Mouse (Mus musculus): ENCODE data around the gene Eef1a2. TPM values are rescaled to one million over a fixed set of nuclear protein-coding genes. Genes with fewer than 3 reads are reported as not detected.
A peak's percentile ranks its signal among the peaks of the same experiment; 100 is the strongest.
"Not testable (repeated sequence)": the region's sequence is repeated elsewhere in the genome, so short reads cannot be mapped to it uniquely, and the experiment has no call there.

Gene Eef1a2
- polyA plus RNA-seq (2015; fragmentation: Nextera tagmentation; extraction: Ambion mirVana) = not detected in 2 replicates

DNA sequence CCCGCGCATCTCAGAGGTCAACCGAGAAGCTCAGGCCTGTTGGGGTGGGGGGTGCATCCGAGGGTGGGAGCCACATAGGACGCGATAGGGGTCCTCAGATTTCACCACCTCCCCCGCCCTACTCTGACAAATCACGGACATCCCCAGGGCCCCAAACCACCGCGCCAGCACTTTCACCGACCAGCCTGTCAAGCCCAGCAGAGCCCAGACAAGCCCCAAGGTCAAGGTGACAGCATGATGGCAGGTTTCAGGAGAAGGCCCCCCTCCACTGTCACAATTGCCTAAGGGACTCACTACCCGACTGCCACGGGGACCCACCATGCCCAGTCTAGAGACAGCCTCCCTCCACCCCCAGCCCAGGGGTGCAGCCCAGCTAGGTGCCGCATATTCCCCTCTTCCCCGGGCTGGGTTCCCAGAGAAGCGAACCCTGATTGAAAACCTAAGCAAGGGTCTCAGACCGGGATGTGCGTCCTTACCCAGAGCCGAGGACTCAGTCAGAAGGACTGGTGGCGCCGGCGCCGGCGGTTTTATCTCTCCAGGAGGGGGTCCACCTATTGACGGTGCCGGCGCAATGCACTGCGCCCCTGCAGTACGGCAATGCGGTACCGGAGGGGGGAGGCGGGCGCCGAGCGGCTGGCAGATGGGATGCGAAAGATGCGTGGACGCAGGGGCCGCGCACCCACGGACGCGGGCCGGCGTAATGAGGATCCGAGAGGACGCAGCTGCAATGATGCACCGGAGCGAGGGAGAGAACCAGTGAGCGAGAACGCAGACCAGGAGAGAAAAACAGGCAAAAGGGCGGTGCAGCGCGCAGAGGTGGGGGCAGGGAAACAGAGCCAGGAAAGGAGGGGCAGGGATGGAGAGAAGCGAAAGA, at the start of gene Eef1a2:
Gene Eef1a2, minus strand, starts transcription at position 767 of the 874 bp plus-strand sequence.
- no peak for DNase-seq (ENCODE audit: low spot score)

DNA sequence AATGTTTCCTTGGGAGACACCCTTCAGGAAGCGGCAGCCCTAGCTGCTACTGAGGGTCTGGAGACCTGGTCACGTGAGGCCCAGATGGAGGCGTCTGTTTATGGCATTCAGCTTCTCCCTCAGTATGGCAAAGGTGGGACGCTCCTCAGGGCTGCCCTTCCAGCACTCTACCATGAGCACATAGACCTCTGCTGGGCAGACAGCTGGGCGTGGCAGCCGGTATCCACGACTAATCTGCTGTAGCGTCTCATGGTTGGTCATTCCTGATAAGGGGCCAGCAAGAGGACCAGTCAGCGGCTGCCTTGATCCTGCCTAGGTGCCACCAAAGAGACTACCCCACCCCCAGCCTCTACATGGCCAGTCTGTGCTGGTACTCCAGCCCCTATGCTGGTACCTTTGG, 49.3 kb upstream of the Eef1a2 start:
- DNase-seq (ENCODE audit: low spot score) = no peak

DNA sequence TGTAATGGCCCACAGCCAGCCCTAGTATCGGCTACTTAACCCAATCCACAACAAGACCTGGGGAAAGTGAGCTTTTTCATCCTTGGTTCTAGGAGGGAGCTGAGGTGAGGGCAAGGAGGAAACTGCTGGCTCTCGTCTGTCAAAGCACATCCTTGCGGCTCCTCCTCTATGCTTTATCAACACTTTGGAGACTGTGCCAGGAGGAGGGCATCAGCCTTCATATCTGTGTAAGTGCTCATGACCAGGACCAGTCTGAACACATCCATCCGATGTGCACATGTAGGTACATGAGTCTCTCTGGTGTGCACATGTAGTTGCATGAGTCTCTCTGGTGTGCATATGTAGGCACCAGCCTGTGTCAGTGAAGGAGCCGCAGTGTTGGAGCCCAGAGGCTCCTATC, 48.9 kb upstream of the Eef1a2 start:
- no peak for DNase-seq (ENCODE audit: low spot score)

DNA sequence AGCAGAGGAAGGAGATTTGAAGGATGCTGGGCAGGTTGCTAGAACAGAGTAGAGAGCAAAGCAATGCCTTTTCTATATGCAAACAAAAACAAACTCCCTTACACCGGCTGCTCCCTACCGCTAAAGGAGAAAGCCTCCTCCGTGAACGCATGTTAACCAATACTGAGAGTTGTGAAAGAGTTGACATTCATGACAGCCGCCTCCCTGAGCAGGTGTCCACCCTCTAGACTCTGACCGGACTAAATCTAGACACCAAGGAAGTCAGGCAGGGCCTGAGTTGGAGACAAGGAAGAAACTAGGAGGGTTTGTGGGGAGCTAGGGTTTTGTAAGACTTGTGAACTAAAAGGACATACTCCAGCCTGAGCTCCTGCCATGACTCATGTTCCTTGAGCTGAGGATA, 46.1 kb upstream of the Eef1a2 start:
- no peak for DNase-seq (ENCODE audit: low spot score)

DNA sequence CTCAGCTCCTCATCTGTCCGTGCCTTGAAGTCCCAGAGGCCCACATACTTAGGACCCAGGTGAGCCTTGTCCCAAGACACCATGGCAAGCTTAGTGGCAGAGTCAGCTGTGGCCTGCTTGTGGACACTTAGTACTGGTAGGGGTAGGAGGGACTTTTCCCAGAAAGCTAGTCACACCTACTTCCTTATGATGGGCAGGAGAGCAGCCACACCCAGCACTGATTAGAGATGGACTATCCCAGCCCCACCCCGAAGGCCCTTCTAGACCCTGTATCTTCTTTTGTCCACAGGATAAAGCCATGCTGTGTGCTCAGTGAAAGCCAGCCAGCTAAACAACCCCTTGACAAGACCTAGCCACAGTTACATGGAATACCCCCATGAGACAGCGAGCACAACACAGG, 45.6 kb upstream of the Eef1a2 start, which contains the start of gene Ptk6:
Gene Ptk6, minus strand, starts transcription at position 368 of the 400 bp plus-strand sequence.
- DNase-seq (ENCODE audit: low spot score) = no peak

DNA sequence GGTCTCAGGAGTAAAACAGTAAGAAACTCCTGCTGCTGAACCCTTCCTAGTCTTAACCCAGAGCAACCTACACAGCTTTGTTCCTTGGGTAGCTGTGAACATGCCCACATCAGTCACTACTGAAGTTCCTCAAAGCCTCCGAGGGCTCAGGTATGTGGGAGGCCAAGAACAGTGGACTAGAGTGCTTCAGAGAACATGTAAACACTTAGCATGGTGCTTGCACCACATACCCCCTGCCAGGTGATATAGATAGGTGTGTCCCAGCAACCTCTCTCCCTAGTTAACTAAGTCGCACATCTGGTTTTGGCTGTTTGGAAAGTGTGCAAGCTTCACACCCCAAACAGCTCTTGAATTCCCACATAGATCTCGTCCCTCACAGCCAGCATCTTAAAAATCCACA, 44.8 kb upstream of the Eef1a2 start:
- no peak for DNase-seq (ENCODE audit: low spot score)

DNA sequence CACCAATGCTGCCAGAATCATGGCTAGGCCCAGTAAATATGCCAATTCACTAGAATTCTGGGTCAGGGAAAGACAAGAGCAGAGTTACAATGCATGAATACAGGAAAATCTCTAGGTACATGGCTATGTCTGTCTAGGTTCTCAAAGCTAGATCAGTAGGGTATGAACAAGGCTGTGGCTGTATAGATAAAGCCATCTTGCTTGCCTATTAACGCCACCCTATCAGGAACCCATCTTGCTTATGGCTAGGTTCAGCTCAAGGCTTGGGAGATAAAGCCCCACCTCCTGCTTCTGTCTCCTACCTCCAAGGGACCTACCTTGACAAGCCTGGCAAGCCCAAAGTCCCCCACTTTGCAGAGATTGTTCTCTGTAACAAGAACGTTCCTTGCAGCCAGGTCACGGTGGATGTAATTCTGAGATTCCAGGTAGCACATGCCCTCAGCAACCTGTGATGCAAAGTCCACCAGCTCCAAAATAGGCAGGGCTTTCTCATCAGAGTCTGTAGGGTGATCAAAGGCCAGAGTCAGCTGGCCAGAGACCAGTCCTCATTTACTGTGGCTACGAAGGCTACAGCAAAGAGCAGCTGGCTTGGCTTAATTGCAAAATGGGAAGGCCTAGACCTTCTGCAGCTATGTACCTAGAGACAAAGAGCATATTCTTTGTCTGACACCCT, 40.0 kb upstream of the Eef1a2 start:
- DNase-seq (ENCODE audit: low spot score) = no peak

DNA sequence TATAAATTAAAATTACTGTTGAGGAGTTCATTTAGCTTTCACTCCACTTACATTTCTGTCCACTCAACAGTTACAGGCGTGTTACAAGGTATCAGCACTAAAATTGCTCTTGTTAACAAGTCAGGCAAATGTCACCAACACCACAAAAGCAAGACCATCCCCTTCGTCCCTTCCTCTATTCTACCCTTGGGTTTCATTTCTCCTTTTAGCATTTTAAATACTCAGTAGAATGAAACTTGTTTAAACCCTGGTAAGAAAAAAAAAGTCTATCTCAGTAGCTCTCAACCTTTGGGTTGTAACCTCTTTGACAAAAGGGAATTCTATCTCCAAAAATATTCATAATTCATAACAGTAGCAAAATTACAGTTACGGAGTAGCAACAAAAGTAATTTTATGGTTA, 36.2 kb upstream of the Eef1a2 start:
- DNase-seq (ENCODE audit: low spot score) = no peak

DNA sequence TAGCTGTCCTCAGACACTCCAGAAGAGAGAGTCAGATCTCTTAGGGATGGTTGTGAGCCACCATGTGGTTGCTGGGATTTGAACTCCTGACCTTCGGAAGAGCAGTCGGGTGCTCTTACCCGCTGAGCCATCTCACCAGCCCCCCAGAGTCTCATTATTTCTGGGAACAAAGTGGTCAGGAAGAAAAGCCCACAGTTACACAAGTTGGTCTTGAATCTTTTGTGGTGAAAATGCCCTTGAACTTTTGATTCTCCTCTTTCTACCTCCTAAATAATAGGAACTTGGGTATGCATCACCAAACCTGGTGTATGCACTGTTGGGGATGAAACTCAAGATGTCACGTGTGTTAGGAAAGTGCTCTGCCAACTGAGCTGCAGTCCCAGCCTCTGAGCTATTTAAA, 35.1 kb upstream of the Eef1a2 start:
- DNase-seq (ENCODE audit: low spot score) = no peak

DNA sequence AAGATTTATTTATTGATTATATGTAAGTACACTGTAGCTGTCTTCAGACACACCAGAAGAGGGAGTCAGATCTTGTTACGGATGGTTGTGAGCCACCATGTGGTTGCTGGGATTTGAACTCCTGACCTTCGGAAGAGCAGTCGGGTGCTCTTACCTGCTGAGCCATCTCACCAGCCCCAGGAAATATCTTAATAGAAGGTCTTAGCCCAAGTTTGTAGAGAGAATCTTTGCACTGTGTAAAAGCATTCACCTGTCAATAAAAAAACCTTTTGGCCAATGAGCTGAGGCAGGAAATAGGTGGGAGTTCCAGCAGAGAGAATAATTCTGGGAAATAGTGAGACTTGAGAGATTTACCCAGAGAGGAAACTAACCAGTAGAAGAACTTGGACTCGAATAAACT, 34.6 kb upstream of the Eef1a2 start:
- not testable (repeated sequence) for DNase-seq (ENCODE audit: low spot score)

DNA sequence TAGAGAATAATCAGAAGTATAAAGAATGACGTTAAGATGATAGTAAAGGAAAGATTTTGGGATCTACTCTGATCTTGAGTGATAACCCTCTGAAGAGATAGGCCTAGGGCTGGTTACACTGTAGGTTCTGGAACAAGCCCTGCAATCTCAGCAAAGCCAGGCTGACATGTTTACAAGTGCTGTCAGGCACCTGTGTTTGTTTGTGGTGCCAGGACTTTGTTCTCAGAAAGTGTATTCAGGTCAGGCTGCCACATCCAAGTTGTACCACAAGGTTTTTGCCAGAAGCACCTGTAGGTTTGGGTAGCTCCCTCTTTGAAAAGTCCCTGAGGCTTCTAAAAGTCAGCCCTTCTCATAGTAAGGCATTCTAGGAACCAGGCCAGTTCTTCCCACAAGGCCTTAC, 32.5 kb upstream of the Eef1a2 start:
- peak; percentile 44 for DNase-seq (ENCODE audit: low spot score)

DNA sequence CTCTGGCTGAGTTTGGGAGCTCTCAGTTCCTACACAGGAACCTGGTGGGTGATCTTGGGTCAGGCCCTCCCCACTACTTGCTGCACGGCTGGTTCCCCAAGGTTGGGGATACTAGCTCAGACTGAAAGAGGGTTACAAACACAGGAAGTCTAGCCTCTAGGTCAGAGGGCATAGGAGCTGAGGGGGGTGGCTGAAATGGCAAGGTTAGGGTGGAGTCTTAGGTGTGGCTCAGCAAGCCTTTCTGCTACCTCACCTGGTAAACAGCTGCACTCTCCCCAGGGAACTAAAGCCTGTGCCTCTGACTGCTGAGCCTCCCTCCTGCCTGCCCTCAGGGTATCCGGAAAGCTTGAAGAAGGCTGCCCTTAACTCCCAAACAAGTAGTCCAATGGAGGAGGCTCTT, 31.9 kb upstream of the Eef1a2 start:
- peak; percentile 17 for DNase-seq (ENCODE audit: low spot score)

DNA sequence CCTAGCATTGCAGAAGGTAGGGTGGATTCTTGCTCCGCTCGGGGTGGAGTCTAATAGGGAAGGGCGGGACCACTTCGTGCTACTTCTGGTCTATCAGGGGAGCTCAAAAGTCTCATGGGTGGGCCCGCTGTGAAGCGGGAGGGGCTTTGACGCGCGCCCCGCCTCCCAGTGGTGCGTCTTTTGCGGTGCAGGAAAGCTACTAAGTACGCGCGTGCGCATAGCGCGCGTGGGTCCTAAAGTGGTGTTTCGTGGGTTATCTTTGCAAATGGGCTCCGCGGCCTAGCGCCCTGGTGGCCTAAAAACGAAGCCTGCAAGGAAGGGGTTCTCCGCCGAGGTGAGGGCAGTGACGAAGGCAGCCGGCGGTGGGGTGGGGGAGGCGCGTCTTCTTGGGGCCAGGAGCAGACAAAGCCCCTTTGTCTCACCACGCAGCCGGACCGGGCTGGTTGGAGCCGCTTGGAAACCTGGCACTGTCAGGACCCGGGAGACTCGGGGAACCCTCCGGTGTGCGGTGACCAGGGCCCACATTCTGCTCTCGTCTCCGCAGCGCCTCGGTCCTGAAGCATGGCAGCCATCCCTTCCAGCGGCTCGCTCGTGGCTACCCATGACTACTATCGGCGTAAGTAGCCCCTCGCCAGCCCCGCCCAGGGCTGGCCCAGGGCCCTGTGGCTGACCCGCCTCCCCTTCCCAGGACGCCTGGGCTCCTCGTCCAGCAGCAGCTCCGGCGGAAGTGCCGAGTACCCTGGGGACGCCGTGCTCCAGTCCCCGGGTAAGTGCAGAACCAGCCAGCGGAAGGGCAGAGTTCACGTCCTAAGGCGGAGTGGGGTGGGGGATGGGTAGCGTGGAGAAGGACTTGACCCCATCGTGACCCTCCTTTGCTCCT, 30.5 kb upstream of the Eef1a2 start, which contains the start of gene Ppdpf:
Gene Ppdpf, plus strand, starts transcription at position 127 of the 880 bp plus-strand sequence.
- DNase-seq (ENCODE audit: low spot score) = peak; percentile 96

DNA sequence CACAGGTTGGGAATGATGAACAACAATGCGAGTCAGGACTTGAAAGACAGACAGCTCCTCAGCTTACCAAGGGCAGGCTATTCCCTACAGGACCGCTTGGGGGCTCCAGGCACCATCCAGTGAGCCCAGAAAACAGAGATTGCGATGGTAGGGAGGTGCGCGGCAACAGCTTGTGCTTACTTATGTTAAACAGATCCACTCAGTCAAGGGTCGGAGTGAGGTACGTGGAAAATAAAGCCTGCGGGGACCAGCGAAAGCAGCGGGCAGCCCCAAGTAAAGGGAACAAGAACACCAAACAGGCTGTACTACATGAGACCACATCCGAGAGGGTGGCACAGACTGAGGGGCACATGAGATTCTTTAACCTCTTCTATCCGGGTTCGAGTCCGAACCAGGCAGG, 29.8 kb upstream of the Eef1a2 start:
- peak; percentile 87 for DNase-seq (ENCODE audit: low spot score)

DNA sequence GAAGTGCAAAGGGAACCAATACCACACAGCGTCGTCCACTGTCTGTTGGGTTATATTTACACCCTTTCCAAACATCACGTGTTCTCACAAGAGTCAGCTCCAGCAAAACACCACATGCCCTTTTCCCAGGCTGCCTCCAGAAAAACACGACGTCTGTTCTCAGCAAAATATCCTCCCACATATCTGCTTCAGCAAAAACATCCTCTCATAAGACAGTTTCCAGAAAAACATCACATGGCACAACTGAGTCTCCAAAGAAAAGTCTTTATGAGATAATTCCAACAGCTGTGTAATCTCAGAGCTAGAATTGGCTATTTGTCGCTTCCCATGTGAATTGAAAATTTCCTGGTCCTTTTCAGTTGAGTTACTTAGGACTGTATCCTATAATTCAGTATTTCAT, 24.1 kb upstream of the Eef1a2 start:
- no peak for DNase-seq (ENCODE audit: low spot score)

DNA sequence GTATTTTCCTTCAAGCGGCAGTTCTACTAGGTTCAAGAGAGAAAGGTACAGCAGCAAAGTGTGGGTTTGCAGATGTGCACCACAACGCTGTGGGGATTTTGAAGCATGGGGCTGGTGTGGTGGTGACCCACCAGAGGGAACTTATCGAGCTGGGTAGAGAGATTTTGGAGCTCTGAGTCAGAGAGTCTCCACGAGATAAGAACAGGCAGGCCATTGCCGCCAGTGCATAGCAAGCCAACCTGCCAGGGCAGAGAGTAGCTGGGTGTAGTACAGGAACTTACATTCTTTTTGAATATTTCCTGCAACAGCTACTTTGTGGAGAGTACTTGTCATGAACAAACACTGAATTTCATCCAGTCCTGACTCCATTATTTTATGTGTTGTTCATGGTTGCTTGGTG, 21.7 kb upstream of the Eef1a2 start:
- DNase-seq (ENCODE audit: low spot score) = no peak

DNA sequence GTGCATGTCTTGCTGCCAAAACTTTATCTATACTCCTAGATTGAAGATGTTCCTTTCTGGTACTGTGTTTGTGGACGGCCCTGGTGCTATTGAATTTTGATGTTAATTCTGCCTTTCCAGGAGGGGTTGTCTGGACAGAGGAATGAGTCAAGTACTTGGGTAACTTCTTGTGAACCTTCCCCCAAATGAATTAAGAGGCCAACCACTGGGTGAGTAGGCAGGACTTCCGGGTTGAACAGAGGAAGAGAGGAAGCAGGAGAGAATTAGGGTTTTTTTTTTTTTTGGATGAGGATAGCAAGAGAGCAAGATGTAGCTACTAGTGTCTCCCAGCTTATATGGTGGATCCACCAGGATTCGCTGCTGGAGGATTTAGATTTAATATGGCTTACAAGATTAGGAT, 21.2 kb upstream of the Eef1a2 start:
- no peak for DNase-seq (ENCODE audit: low spot score)

DNA sequence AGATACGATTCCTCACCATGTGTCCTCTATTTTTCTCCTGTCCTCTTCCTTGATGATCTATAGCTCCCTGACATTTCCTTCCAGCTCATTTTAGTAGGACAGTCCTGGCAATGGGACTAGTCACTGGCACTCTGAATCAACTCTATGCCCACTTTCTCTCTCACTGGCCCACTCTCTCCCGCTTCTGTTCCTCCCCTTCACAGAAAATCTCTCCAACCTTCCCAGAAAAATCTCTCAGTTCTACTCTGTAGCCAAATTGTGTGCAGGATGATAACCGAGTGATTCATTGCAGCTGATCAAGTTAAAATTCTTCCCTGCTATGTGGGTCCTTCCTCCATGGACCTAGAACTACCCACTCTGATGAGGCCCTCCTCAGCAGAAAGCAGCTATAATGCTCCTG, 17.8 kb upstream of the Eef1a2 start:
- no peak for DNase-seq (ENCODE audit: low spot score)

DNA sequence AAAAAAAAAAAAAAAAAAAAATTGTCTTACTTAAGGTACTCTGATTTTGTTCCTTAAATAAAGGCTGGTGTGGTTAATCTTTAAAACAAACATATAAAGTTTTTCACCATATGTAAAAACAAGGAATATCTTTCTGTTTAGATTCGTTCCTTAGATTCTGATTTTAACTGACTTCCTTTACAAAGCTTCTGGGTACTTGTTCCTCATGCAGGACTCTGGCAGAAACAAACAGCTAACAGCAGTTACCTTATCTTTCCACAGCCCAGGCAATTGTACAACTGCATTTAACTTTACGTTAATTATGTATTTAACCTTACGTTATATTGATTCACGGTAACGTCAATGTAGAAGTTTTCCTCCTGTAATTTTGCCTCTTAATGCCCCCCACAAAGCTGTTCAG, 9.7 kb upstream of the Eef1a2 start:
- no peak for DNase-seq (ENCODE audit: low spot score)

DNA sequence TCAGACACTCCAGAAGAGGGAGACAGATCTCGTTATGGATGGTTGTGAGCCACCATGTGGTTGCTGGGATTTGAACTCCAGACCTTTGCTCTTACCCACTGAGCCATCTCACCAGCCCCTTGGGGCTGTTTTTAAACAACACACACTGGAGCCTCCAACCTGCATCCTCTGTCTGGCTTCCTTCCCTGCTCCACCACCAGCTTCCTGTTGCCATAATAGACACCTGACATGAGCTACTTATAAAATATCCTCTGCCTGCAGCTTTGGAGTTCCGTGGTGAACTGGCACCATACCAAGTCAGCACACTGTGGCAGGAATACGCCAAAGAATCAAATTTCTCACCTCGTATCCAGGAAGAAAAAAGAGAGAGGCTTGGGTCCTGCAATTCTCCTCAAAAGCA, 4.0 kb upstream of the Eef1a2 start:
- no peak for DNase-seq (ENCODE audit: low spot score)

DNA sequence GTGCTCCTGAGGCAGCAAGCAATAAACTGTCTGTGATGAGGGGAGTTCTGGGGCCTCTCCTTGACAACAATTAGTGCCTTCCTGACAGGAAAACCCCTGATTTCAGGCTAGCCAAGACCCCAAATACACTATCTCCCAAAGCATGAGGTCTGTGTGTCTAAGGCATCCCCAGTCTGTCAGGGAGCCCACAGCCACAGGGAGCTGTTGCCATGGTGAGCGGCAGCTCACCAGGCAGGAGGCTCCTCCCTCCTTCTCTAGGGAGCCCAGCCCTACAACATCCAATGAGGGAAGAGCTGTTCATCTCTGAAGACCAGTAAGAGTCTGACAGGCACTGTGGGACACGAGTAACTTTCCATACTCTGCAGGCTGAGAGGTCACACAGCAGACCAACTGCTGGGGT, 3.0 kb upstream of the Eef1a2 start:
- DNase-seq (ENCODE audit: low spot score) = no peak

DNA sequence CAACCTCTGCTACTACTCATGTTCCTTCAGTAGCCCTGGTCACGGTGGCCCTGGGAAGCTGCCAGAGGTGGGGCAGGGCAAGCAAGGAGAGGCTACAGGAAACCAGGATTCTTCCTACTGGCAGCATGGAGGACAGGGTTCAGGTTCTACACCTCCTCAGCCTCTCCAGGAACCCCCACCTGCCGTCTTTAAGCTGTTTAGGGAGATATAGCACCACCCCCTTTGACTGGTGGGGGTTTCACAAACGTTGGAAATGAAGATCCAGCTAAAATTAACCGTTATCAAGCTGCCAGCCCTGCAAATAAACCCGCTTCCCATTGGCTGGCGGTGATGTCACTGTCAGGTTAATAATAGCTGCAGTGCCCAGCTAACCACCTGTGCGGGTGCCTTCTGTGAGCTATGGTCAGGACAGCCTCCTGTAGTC, 2.3 kb upstream of the Eef1a2 start:
- no peak for DNase-seq (ENCODE audit: low spot score)
